Mouse (Mus musculus): ENCODE data around the gene Hck.

DNA sequence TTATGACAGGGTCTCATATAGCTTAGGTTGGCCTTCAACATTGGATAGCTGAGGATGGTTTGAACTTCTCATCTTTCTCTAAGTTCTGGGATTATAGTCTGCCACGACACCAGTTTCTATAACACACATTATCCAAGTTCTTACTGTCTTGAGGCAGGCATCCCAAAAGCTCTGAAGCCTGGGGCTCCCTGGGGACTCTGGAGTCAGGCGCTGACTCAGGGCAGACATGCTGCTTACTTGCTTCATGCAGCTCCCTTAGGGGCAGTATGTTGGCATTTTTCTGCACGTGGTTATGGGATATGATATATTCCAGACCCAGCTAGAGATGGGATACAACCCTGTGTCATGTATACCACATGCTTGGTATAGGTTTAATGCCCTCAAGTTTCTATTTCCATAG, 71.7 kb downstream of the Hck start:
- no peak for TF ChIP-seq POLR2A (IDR thresholded peaks at IDR 0.05; ENCODE audit: insufficient read depth, low read depth, low read length)
- TF ChIP-seq CTCF (IDR thresholded peaks at IDR 0.05), result no peak
- TF ChIP-seq EP300 (IDR thresholded peaks at IDR 0.05; ENCODE audit: insufficient read depth, low read depth, low read length), result no peak

Measured in heart, adult 2 months (tissue).